Mouse (Mus musculus) layer of hippocampus, adult 8-10 months (tissue): ENCODE measurements around the gene Tfap2a. TPM values are rescaled to one million over a fixed set of nuclear protein-coding genes. Genes with fewer than 3 reads are reported as not detected.

Experiments
- total RNA-seq, 4 experiments: library from RNA; stranded (reverse); gene quantifications; 2 replicates each; pipeline ENCODE4 v1.2.4; 2022

Tfap2a gene
- total RNA-seq, 4 experiments from 2014 or later: 0.27 to 0.45 (median 0.30) TPM

Other genes with a start within 250 kb of the Tfap2a start
- 10 to 100 TPM; 14.9 to 21.2 (median 18.1) TPM for gene Gcnt2, start 121.4 kb upstream of the Tfap2a start, total RNA-seq